ENCODE assay signal across 9 mouse cellular contexts in the genomic region with DNA sequence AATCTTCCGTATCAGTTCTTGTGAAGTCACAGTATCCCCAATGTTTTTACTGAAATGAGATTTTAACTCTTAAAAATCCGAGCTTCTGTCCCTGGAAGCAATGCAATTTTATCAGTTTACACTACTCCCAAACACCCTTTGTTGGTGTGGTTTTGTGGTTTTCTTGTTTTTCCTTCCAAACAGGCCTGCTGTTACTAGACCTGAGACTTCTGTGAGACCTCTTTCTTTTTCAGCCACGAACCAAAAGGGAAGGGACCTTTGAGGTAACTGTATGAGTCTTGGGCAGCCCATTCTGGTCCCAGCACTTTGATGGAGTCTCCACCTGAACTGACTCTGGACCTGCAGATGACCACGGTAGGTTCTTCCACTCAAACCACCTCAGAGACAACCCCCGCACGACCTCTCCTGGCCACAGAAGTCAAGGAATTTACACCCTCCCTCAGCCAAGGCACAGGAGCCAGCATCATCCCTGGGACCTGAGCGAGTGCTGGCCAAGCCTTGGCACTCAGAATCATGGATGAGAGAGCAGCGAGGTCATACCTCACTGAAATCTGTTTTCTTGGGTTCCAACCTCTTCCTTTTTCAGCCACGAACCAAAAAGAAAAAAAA. TPM values are rescaled to one million over a fixed set of nuclear protein-coding genes. Genes with fewer than 3 reads are reported as not detected.
DNase-seq lines count a peak whose midpoint lies in the region; ATAC-seq and TF ChIP-seq lines count a peak whose summit lies in the region.
"Had no signal": no experiment of that assay in that cellular context is flagged by ENCODE, and none has a peak within 500 bp of the region (broad histone marks: within the 10 kb centered on the region; RNA-seq: fewer than 3 reads in every experiment).

No protein-coding gene starts in this region.

- no peak for DNase-seq in left cerebral cortex, adult 2 months (ENCODE audit: extremely low spot score in 1 of 2, low spot score in 2 of 2)
- DNase-seq in left cerebral cortex, adult 18-20 months (ENCODE audit: low spot score in 2 of 2) = no peak
- peak; percentile 88 for DNase-seq in cerebellum, adult 11-12 months
- no peak for DNase-seq in forebrain, embryonic 14.5 days (ENCODE audit: low spot score)
- DNase-seq in midbrain, embryonic 10.5 days (ENCODE audit: low spot score) = no peak
- no peak for DNase-seq in B cell, adult 2 months
- no peak for DNase-seq in frontal cortex, adult 2 months (ENCODE audit: extremely low spot score in 1 of 2, low spot score in 1 of 2)
- DNase-seq in layer of hippocampus, postnatal 36 days = no peak

- 26% methylated on average over 9 of the region's 9 CpGs for WGBS in forebrain, embryonic 14.5 days
- WGBS in midbrain, embryonic 10.5 days = 22% methylated on average over 9 of the region's 9 CpGs

- no peak overlapping the region for H3K9ac ChIP-seq in forebrain, embryonic 14.5 days (ENCODE audit: low read length)

- H3K4me2 ChIP-seq in forebrain, embryonic 14.5 days (ENCODE audit: low read length) = peak overlapping the region; percentile 94

- 0 out of 2 replicates have a peak, but pooled peaks cover 12% of the 10 kb centered on the region for H3K27me3 ChIP-seq in forebrain, embryonic 14.5 days (replicated peaks; ENCODE audit: control insufficient read depth, insufficient read depth, low read length)
- H3K27me3 ChIP-seq in midbrain, embryonic 10.5 days (ENCODE audit: low read depth, poor library complexity, severe bottlenecking) = peaks cover 38% of the 10 kb centered on the region

- H3K9me3 ChIP-seq in forebrain, embryonic 14.5 days (replicated peaks; ENCODE audit: control insufficient read depth, low read length) = no peaks in the 10 kb centered on the region
- H3K9me3 ChIP-seq in midbrain, embryonic 10.5 days (replicated peaks) = 0 out of 2 replicates have a peak, but pooled peaks cover 4% of the 10 kb centered on the region

- TF ChIP-seq CTCF in left cerebral cortex, adult 2 months (IDR thresholded peaks at IDR 0.05) = no peak

- no peak for ATAC-seq in forebrain, embryonic 14.5 days

- H3K4me3 ChIP-seq in left cerebral cortex, adult 2 months = peak overlapping the region; percentile 85
- peak overlapping the region; percentile 74 for H3K4me3 ChIP-seq in forebrain, embryonic 14.5 days (ENCODE audit: low read depth, low read length)
- peak overlapping the region; percentile 83 for H3K4me3 ChIP-seq in midbrain, embryonic 10.5 days

- peaks cover 3% of the 10 kb centered on the region; the same call in 1 of the 2 replicates for H3K4me1 ChIP-seq in forebrain, embryonic 14.5 days (ENCODE audit: control insufficient read depth, insufficient read depth, low read length)
- H3K4me1 ChIP-seq in midbrain, embryonic 10.5 days = peaks cover 20% of the 10 kb centered on the region

- intact Hi-C loops in left cerebral cortex, adult 2 months (cut with DNase I) = loop anchor here (5.0 to 10.0 kb wide), 3 partner anchors 90 to 632 kb away; no protein-coding TSS in a partner anchor

- H3K27ac ChIP-seq in left cerebral cortex, adult 2 months = no peak overlapping the region
- H3K27ac ChIP-seq in forebrain, embryonic 14.5 days (ENCODE audit: low read depth, low read length) = no peak overlapping the region
- no peak overlapping the region for H3K27ac ChIP-seq in midbrain, embryonic 10.5 days (replicated peaks)

- no peaks in the 10 kb centered on the region for H3K36me3 ChIP-seq in forebrain, embryonic 14.5 days (ENCODE audit: control insufficient read depth, insufficient read depth, low read length)
- H3K36me3 ChIP-seq in midbrain, embryonic 10.5 days = no peaks in the 10 kb centered on the region

RNA-seq across cellular contexts. Expression of a gene that starts 1.6 kb away (rescaled TPM):
- total RNA-seq in left cerebral cortex, adult 2 months (2021) = 10 to 100 TPM; 16.9 to 22.6 TPM
- total RNA-seq in left cerebral cortex, adult 18-20 months (2021) = 10 to 100 TPM; 17.0 to 17.3 TPM
- 5.8 and 6.8 TPM in 2 replicates for polyA plus RNA-seq in forebrain, embryonic 14.5 days (2014; fragmentation: Nextera tagmentation; extraction: Ambion mirVana)
- polyA plus RNA-seq in midbrain, embryonic 10.5 days (2016; fragmentation: Nextera tagmentation; extraction: Ambion mirVana) = 2.8 and 3.0 TPM in 2 replicates
- polyA plus RNA-seq in frontal cortex, adult 2 months (2012; rRNA removed) = 11.3 and 14.5 TPM in 2 replicates
- total RNA-seq in layer of hippocampus, postnatal 36 days (2021) = 10 to 100 TPM; 65.9 to 68.1 TPM
- polyA plus RNA-seq: erythroblast, embryonic 14.5 days had no signal
